Mouse (Mus musculus) midbrain, embryonic 16.5 days (tissue): ENCODE data around the gene Hdac10. TPM values are rescaled to one million over a fixed set of nuclear protein-coding genes. Genes with fewer than 3 reads are reported as not detected.

Source experiments
- ATAC-seq: fragments of 200-750 bp; cut with Nextera tagmentation; 2 replicates; pipeline ENCODE4 v1.8.0; 2017; ENCODE audit warnings: moderate TSS enrichment
- H3K27ac ChIP-seq: fragments of 300-500 bp; sonication (generic); 2 replicates; pipeline ENCODE4 v1.5.1; 2014; ENCODE audit warnings: mild to moderate bottlenecking, low read length, mixed read lengths
- H3K27me3 ChIP-seq: fragments of 300-500 bp; sonication (generic); 2 replicates; pipeline ENCODE4 v1.6.1; 2014; ENCODE audit warnings: low read depth, low read length, mixed read lengths; ENCODE audit not compliant: control insufficient read depth, insufficient read depth
- H3K36me3 ChIP-seq: fragments of 300-500 bp; sonication (generic); 2 replicates; pipeline ENCODE4 v1.6.1; 2014; ENCODE audit warnings: mild to moderate bottlenecking, low read length, moderate library complexity, mixed read lengths; ENCODE audit not compliant: control insufficient read depth, insufficient read depth
- H3K4me1 ChIP-seq: fragments of 300-500 bp; sonication (generic); 2 replicates; pipeline ENCODE4 v1.6.1; 2014; ENCODE audit warnings: mild to moderate bottlenecking, low read length, mixed read lengths; ENCODE audit not compliant: control insufficient read depth, insufficient read depth
- H3K4me2 ChIP-seq: fragments of 300-500 bp; sonication (generic); 2 replicates; pipeline ENCODE4 v1.6.1; 2014; ENCODE audit warnings: mild to moderate bottlenecking, low read length, mixed read lengths
- H3K4me3 ChIP-seq: fragments of 300-500 bp; sonication (generic); 2 replicates; pipeline ENCODE4 v1.5.1; 2014; ENCODE audit warnings: low read depth, mild to moderate bottlenecking, low read length, moderate library complexity, mixed read lengths
- H3K9ac ChIP-seq: fragments of 300-500 bp; sonication (generic); 2 replicates; pipeline ENCODE4 v1.6.1; 2014; ENCODE audit warnings: low read depth, low read length, mixed read lengths
- H3K9me3 ChIP-seq: fragments of 300-500 bp; sonication (generic); replicated peaks from 2 replicates; pipeline ENCODE4 v1.6.1; 2014; ENCODE audit warnings: mild to moderate bottlenecking, low read length, mixed read lengths; ENCODE audit not compliant: control insufficient read depth, poor library complexity, severe bottlenecking
- WGBS: fragments of 180-500 bp; shearing (Covaris S2); extraction: QIAGEN DNeasy Blood & Tissue Kit; methylation state at CpG from one replicate; pipeline ENCODE4 v1.1.7; 2014; 5-methylcytosine and 5-hydroxymethylcytosine counted together
- polyA plus RNA-seq: library from polyadenylated mRNA; unstranded; fragments of >200 nt; fragmentation: Nextera tagmentation; extraction: Ambion mirVana; gene quantifications from 2 replicates; pipeline ENCODE4 v1.2.1, GENCODE M21; 2015

Hdac10 gene
- polyA plus RNA-seq, 1 experiment from 2014 or later = 31.0 TPM

- no peak for ATAC-seq
- no peaks in the 10 kb centered on the region for H3K9me3 ChIP-seq
- H3K27me3 ChIP-seq = no peaks in the 10 kb centered on the region
- H3K4me1 ChIP-seq = no peaks in the 10 kb centered on the region
- no peak overlapping the region for H3K4me3 ChIP-seq
- peaks cover 69% of the 10 kb centered on the region for H3K36me3 ChIP-seq
- no peak overlapping the region for H3K4me2 ChIP-seq
- 87% methylated on average over 7 of the region's 7 CpGs for WGBS
- H3K27ac ChIP-seq = no peak overlapping the region
- no peak overlapping the region for H3K9ac ChIP-seq
Observed at GRCm38 (mm10) chr15:89098616-89099015, 29.9 kb downstream of the Hdac10 start.

GRCm38 (mm10) chr15:89097450-89097849, 31.1 kb downstream of the Hdac10 start:
- Histone ChIP-seq H3K9me3 (no peaks in the 10 kb centered on the region), H3K36me3 (peaks cover 68% of the 10 kb centered on the region), H3K27ac (no peak overlapping the region), H3K4me3 (no peak overlapping the region), H3K4me1 (no peaks in the 10 kb centered on the region), H3K27me3 (no peaks in the 10 kb centered on the region), H3K9ac (no peak overlapping the region), H3K4me2 (no peak overlapping the region)
- ATAC-seq = no peak
- 93% methylated on average over 5 of the region's 5 CpGs for WGBS

GRCm38 (mm10) chr15:89092181-89092580, 36.3 kb downstream of the Hdac10 start:
- ATAC-seq = no peak
- Histone ChIP-seq H3K9me3 (no peaks in the 10 kb centered on the region), H3K4me3 (no peak overlapping the region), H3K27me3 (no peaks in the 10 kb centered on the region), H3K9ac (no peak overlapping the region), H3K27ac (no peak overlapping the region), H3K4me1 (peaks cover 20% of the 10 kb centered on the region), H3K36me3 (peaks cover 33% of the 10 kb centered on the region), H3K4me2 (no peak overlapping the region)
- WGBS = 77% methylated on average over 5 of the region's 5 CpGs

GRCm38 (mm10) chr15:89090662-89091061, 37.8 kb downstream of the Hdac10 start:
- Histone ChIP-seq H3K27me3 (no peaks in the 10 kb centered on the region), H3K27ac (no peak overlapping the region), H3K4me1 (peaks cover 20% of the 10 kb centered on the region), H3K36me3 (peaks cover 27% of the 10 kb centered on the region), H3K4me2 (peak overlapping the region; percentile 85; the same call in 1 of the 2 replicates), H3K4me3 (no peak overlapping the region), H3K9ac (no peak overlapping the region), H3K9me3 (no peaks in the 10 kb centered on the region)
- 92% methylated on average over 4 of the region's 4 CpGs for WGBS
- ATAC-seq = no peak

DNA sequence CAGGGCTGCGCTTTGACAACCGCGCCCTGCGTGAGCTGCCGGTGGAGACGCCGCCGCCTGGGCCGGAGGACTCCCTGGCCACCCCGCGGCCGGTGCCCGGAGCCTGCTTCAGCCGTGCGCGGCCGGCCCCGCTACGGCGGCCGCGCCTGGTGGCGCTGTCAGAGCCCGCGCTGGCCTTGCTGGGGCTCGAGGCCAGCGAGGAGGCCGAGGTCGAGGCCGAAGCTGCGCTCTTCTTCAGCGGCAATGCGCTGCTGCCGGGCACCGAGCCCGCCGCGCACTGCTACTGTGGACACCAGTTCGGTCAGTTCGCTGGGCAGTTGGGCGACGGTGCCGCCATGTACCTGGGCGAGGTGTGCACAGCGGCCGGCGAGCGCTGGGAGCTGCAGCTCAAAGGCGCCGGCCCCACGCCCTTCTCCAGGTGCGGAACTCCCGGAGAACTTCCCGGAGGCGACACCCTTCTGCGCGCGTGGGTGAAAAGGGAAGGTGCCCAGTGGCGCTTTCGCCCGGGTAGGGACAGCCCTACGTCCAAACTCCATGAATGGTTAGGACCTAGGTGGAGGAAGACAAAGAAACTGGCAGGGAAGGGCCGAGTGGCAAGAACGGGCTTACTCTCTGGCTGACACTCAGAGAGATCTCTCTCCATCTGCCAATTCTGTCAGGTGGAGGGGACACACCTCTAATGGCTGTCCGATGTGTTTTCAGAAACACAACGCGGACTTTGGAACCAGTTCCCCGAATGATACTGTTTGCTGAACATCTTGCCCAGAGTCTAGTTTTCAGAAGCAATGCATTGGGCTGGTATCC, 39.0 kb downstream of the Hdac10 start:
- H3K27ac ChIP-seq = peak overlapping the region; percentile 82
- peaks cover 20% of the 10 kb centered on the region for H3K4me1 ChIP-seq
- peaks cover 22% of the 10 kb centered on the region for H3K36me3 ChIP-seq
- 3% methylated on average over 66 of the region's 68 CpGs for WGBS
- H3K27me3 ChIP-seq = no peaks in the 10 kb centered on the region
- ATAC-seq = peak; percentile 68
- H3K4me2 ChIP-seq = peak overlapping the region; percentile 85
- H3K9me3 ChIP-seq = no peaks in the 10 kb centered on the region
- peak overlapping the region; percentile 88 for H3K9ac ChIP-seq
- H3K4me3 ChIP-seq = peak overlapping the region; percentile 80

- WGBS = 3% methylated on average over 31 of the region's 38 CpGs
- peak within 1 kb of the TSS; percentile 82 for H3K27ac ChIP-seq
- peaks cover 23% of the 10 kb centered on the region for H3K36me3 ChIP-seq
- H3K4me3 ChIP-seq = peak within 1 kb of the TSS; percentile 80
- no peaks in the 10 kb centered on the region for H3K27me3 ChIP-seq
- H3K9me3 ChIP-seq = no peaks in the 10 kb centered on the region
- peaks cover 20% of the 10 kb centered on the region for H3K4me1 ChIP-seq
- H3K9ac ChIP-seq = peak within 1 kb of the TSS; percentile 88
- H3K4me2 ChIP-seq = peak within 1 kb of the TSS; percentile 85
- peak; percentile 94 for ATAC-seq
Observed at GRCm38 (mm10) chr15:89088607-89089247, 39.8 kb downstream of the Hdac10 start, which contains the start of gene Selenoo. TSS of gene Selenoo (plus strand) at chr15:89089084.

GRCm38 (mm10) chr15:89084826-89085225, 43.7 kb downstream of the Hdac10 start:
- H3K9me3 ChIP-seq = no peaks in the 10 kb centered on the region
- no peak for ATAC-seq
- no peak overlapping the region for H3K4me3 ChIP-seq
- peaks cover 29% of the 10 kb centered on the region for H3K36me3 ChIP-seq
- no peaks in the 10 kb centered on the region for H3K27me3 ChIP-seq
- H3K4me1 ChIP-seq = peaks cover 6% of the 10 kb centered on the region; the same call in 1 of the 2 replicates
- 87% methylated on average over 2 of the region's 2 CpGs for WGBS
- H3K9ac ChIP-seq = no peak overlapping the region
- no peak overlapping the region for H3K4me2 ChIP-seq
- H3K27ac ChIP-seq = no peak overlapping the region

- Histone ChIP-seq H3K4me2 (no peak overlapping the region), H3K27ac (no peak overlapping the region), H3K27me3 (no peaks in the 10 kb centered on the region), H3K4me1 (peaks cover 4% of the 10 kb centered on the region; the same call in 1 of the 2 replicates), H3K36me3 (peaks cover 29% of the 10 kb centered on the region), H3K4me3 (no peak overlapping the region), H3K9me3 (no peaks in the 10 kb centered on the region), H3K9ac (no peak overlapping the region)
- WGBS = 84% methylated on average over 1 of the region's 1 CpGs
- no peak for ATAC-seq
Observed at GRCm38 (mm10) chr15:89083906-89084305, 44.6 kb downstream of the Hdac10 start.
